Mouse (Mus musculus) ovary, adult 18-20 months (tissue): ENCODE measurements at regions not wholly inside any gene's neighbourhood (a gene's known extent, or its start where the extent isn't known, plus 50 kb on each side); places are given as distances from the start of the nearest gene placed in this dataset.

Experiments
- DNase-seq: peaks from one replicate; pipeline ENCODE4 v3.0.0; 2022; ENCODE audit warnings: low spot score, mixed read lengths

DNA sequence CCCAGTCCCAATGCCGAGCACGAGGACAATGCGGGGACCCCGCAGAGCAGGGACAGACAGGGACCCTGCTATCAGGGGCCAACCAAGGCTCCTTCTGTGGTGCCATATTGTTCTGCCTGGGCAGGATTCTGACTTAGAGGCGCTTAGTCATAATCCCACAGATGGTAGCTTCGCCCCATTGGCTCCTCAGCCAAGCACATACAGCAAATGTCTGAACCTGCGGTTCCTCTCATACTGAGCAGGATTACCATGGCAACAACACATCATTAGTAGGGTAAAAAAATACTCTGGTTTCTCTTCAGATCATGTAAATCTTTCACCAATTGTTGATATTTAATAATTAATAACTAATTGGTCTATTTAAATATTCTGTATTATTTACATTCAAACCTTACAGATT, 2140.3 kb upstream of the Cdh20 start:
- DNase-seq = peak; percentile 84

- no peak for DNase-seq
Measured at GRCm38 (mm10) chr1:102644379-102644778, 2123.9 kb upstream of the Cdh20 start.

DNA sequence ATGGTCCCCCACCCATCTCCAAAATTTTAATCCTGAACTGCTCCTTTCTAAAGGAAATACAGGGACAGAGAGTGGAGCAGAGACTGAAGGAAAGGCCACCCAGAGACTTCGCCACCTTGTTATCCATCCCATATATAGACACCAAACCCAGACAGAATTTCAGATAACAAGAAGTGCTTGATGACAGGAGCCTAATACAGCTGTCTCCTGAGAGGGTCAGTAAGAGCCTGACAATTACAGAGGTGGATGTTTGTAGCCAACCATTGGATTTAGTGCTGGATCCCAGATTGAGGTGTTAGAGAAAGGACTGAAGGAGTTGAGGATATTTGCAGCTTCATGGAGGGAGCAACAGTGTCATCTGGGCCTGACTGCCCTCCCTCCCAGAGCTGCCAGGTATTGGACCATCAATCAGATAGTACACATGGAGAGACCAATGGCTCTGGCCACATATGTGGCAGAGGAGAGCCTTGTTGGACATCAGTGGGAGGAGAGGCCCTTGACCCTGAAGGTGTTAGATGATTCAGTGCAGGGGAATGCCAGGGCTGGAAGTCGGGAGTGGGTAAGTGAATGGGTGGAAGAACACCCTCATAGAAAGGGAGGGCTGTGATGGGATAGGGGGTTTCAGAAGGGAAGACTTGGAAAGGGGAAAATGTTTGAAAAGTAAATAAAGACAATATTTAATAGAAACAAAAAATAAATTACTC, 2080.8 kb upstream of the Cdh20 start:
- DNase-seq = no peak

DNA sequence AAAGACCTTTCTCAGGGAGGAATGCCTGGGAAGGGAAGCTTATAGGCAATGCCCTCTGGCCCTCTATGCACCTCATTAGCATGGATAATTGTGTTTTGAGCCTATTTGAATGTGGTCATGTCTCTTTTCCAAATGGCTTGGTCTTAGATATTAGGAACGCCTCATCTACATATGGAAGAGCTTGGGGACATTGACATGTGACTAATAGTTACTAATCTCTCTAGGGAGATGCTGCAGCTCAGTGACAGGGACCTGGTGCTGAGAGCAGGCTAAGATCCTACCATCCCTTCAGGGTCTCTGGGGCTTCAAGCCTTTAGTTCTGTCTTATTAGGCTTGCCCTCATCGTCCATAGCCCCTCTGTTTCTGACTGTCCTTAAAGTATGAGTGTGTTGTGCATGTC, 2051.9 kb upstream of the Cdh20 start:
- DNase-seq = no peak

GRCm38 (mm10) chr1:102733991-102734390, 2034.3 kb upstream of the Cdh20 start:
- no peak for DNase-seq

- DNase-seq = no peak
Measured at GRCm38 (mm10) chr1:102735392-102735791, 2032.9 kb upstream of the Cdh20 start.

- no peak for DNase-seq
Measured at GRCm38 (mm10) chr1:102757941-102758340, 2010.4 kb upstream of the Cdh20 start.
